Mouse (Mus musculus): ENCODE data around the gene Ston1. TPM values are rescaled to one million over a fixed set of nuclear protein-coding genes. Genes with fewer than 3 reads are reported as not detected.
A peak's percentile ranks its signal among the peaks of the same experiment; 100 is the strongest.

Gene Ston1
- polyA plus RNA-seq, 1 experiment from 2014 or later, result 5.2 TPM

- H3K36me3 ChIP-seq (ENCODE audit: control insufficient read depth, insufficient read depth, low read length), result no peaks in the 10 kb centered on the region
- H3K4me1 ChIP-seq (ENCODE audit: control insufficient read depth, insufficient read depth, low read length), result peaks cover 11% of the 10 kb centered on the region; the same call in 1 of the 2 replicates
- H3K4me2 ChIP-seq (ENCODE audit: low read depth, severe bottlenecking), result no peak overlapping the region
- no peaks in the 10 kb centered on the region for H3K27me3 ChIP-seq (ENCODE audit: control insufficient read depth, insufficient read depth, low read length)
- H3K9me3 ChIP-seq (ENCODE audit: control insufficient read depth, low read length), result no peaks in the 10 kb centered on the region
- no peak overlapping the region for H3K9ac ChIP-seq (ENCODE audit: low read length)
- WGBS, result 84% methylated on average over 4 of the region's 4 CpGs
- DNase-seq (ENCODE audit: low spot score) (no peak), ATAC-seq (ENCODE audit: insufficient number of reproducible peaks, low FRiP score, low TSS enrichment, low read depth) (no peak)
- H3K4me3 ChIP-seq (ENCODE audit: low read depth, low read length), result no peak overlapping the region
- no peak overlapping the region for H3K27ac ChIP-seq (replicated peaks; ENCODE audit: low read depth, low read length)
Measured at GRCm38 (mm10) chr17:88624386-88624785, 26.9 kb downstream of the Ston1 start.

- 93% methylated on average over 13 of the region's 13 CpGs for WGBS
- no peaks in the 10 kb centered on the region for H3K36me3 ChIP-seq (ENCODE audit: control insufficient read depth, insufficient read depth, low read length)
- no peak overlapping the region for H3K4me3 ChIP-seq (ENCODE audit: low read depth, low read length)
- H3K27ac ChIP-seq (replicated peaks; ENCODE audit: low read depth, low read length), result no peak overlapping the region
- H3K9me3 ChIP-seq (ENCODE audit: control insufficient read depth, low read length), result no peaks in the 10 kb centered on the region
- H3K4me1 ChIP-seq (ENCODE audit: control insufficient read depth, insufficient read depth, low read length), result peaks cover 11% of the 10 kb centered on the region; the same call in 1 of the 2 replicates
- no peak overlapping the region for H3K9ac ChIP-seq (ENCODE audit: low read length)
- H3K4me2 ChIP-seq (ENCODE audit: low read depth, severe bottlenecking), result no peak overlapping the region
- ATAC-seq (ENCODE audit: insufficient number of reproducible peaks, low FRiP score, low TSS enrichment, low read depth) (no peak), DNase-seq (ENCODE audit: low spot score) (no peak)
- H3K27me3 ChIP-seq (ENCODE audit: control insufficient read depth, insufficient read depth, low read length), result no peaks in the 10 kb centered on the region
Measured at GRCm38 (mm10) chr17:88625350-88625749, 27.9 kb downstream of the Ston1 start.

GRCm38 (mm10) chr17:88625931-88626330 lies 28.4 kb downstream of the Ston1 start:
- no peak for DNase-seq (ENCODE audit: low spot score)

GRCm38 (mm10) chr17:88626347-88626811 lies 28.9 kb downstream of the Ston1 start:
- 67% methylated on average over 7 of the region's 7 CpGs for WGBS
- no peak for DNase-seq (ENCODE audit: low spot score)
- no peak overlapping the region; the same call in 1 of the 2 replicates for H3K4me2 ChIP-seq (ENCODE audit: low read depth, severe bottlenecking)
- peak overlapping the region; percentile 80; the same call in 1 of the 2 replicates for H3K27ac ChIP-seq (replicated peaks; ENCODE audit: low read depth, low read length)
- ATAC-seq (ENCODE audit: insufficient number of reproducible peaks, low FRiP score, low TSS enrichment, low read depth), result peak; percentile 74; the same call in 1 of the 2 replicates
- no peaks in the 10 kb centered on the region for H3K36me3 ChIP-seq (ENCODE audit: control insufficient read depth, insufficient read depth, low read length)
- no peaks in the 10 kb centered on the region for H3K9me3 ChIP-seq (ENCODE audit: control insufficient read depth, low read length)
- H3K4me3 ChIP-seq (ENCODE audit: low read depth, low read length), result no peak overlapping the region
- no peak overlapping the region for H3K9ac ChIP-seq (ENCODE audit: low read length)
- peaks cover 11% of the 10 kb centered on the region; the same call in 1 of the 2 replicates for H3K4me1 ChIP-seq (ENCODE audit: control insufficient read depth, insufficient read depth, low read length)
- H3K27me3 ChIP-seq (ENCODE audit: control insufficient read depth, insufficient read depth, low read length), result no peaks in the 10 kb centered on the region

More at GRCm38 (mm10) chr17:88625931-88626330, 28.4 kb downstream of the Ston1 start:
- Histone ChIP-seq H3K4me1 (ENCODE audit: control insufficient read depth, insufficient read depth, low read length) (peaks cover 11% of the 10 kb centered on the region; the same call in 1 of the 2 replicates), H3K27me3 (ENCODE audit: control insufficient read depth, insufficient read depth, low read length) (no peaks in the 10 kb centered on the region), H3K36me3 (ENCODE audit: control insufficient read depth, insufficient read depth, low read length) (no peaks in the 10 kb centered on the region), H3K4me2 (ENCODE audit: low read depth, severe bottlenecking) (no peak overlapping the region), H3K9me3 (ENCODE audit: control insufficient read depth, low read length) (no peaks in the 10 kb centered on the region), H3K9ac (ENCODE audit: low read length) (no peak overlapping the region), H3K4me3 (ENCODE audit: low read depth, low read length) (no peak overlapping the region), H3K27ac (replicated peaks; ENCODE audit: low read depth, low read length) (no peak overlapping the region; the same call in 1 of the 2 replicates)
- WGBS, result 68% methylated on average over 7 of the region's 7 CpGs
- peak; percentile 51; the same call in 1 of the 2 replicates for ATAC-seq (ENCODE audit: insufficient number of reproducible peaks, low FRiP score, low TSS enrichment, low read depth)

- H3K36me3 ChIP-seq (ENCODE audit: control insufficient read depth, insufficient read depth, low read length), result no peaks in the 10 kb centered on the region
- no peak overlapping the region for H3K4me2 ChIP-seq (ENCODE audit: low read depth, severe bottlenecking)
- DNase-seq (ENCODE audit: low spot score), result no peak
- no peaks in the 10 kb centered on the region for H3K9me3 ChIP-seq (ENCODE audit: control insufficient read depth, low read length)
- WGBS, result 78% methylated on average over 7 of the region's 7 CpGs
- H3K9ac ChIP-seq (ENCODE audit: low read length), result no peak overlapping the region
- H3K4me3 ChIP-seq (ENCODE audit: low read depth, low read length), result no peak overlapping the region
- no peak overlapping the region; the same call in 1 of the 2 replicates for H3K27ac ChIP-seq (replicated peaks; ENCODE audit: low read depth, low read length)
- no peaks in the 10 kb centered on the region for H3K27me3 ChIP-seq (ENCODE audit: control insufficient read depth, insufficient read depth, low read length)
- no peak for ATAC-seq (ENCODE audit: insufficient number of reproducible peaks, low FRiP score, low TSS enrichment, low read depth)
- H3K4me1 ChIP-seq (ENCODE audit: control insufficient read depth, insufficient read depth, low read length), result peaks cover 11% of the 10 kb centered on the region; the same call in 1 of the 2 replicates
Measured at GRCm38 (mm10) chr17:88627150-88627549, 29.7 kb downstream of the Ston1 start.

- Histone ChIP-seq H3K9me3 (ENCODE audit: control insufficient read depth, low read length) (no peaks in the 10 kb centered on the region), H3K4me2 (ENCODE audit: low read depth, severe bottlenecking) (no peak overlapping the region), H3K9ac (ENCODE audit: low read length) (no peak overlapping the region), H3K27me3 (ENCODE audit: control insufficient read depth, insufficient read depth, low read length) (no peaks in the 10 kb centered on the region), H3K4me1 (ENCODE audit: control insufficient read depth, insufficient read depth, low read length) (peaks cover 11% of the 10 kb centered on the region; the same call in 1 of the 2 replicates), H3K36me3 (ENCODE audit: control insufficient read depth, insufficient read depth, low read length) (no peaks in the 10 kb centered on the region), H3K27ac (replicated peaks; ENCODE audit: low read depth, low read length) (no peak overlapping the region), H3K4me3 (ENCODE audit: low read depth, low read length) (no peak overlapping the region)
- DNase-seq (ENCODE audit: low spot score), result no peak
- ATAC-seq (ENCODE audit: insufficient number of reproducible peaks, low FRiP score, low TSS enrichment, low read depth), result no peak
- 60% methylated on average over 10 of the region's 10 CpGs for WGBS
Measured at GRCm38 (mm10) chr17:88628676-88629380, 31.3 kb downstream of the Ston1 start.

- WGBS, result 45% methylated on average over 4 of the region's 4 CpGs
- DNase-seq (ENCODE audit: low spot score), result no peak
Measured at GRCm38 (mm10) chr17:88629381-88629759, 31.9 kb downstream of the Ston1 start.

GRCm38 (mm10) chr17:88629931-88630553 lies 32.6 kb downstream of the Ston1 start:
- Histone ChIP-seq H3K4me1 (ENCODE audit: control insufficient read depth, insufficient read depth, low read length) (peaks cover 11% of the 10 kb centered on the region; the same call in 1 of the 2 replicates), H3K36me3 (ENCODE audit: control insufficient read depth, insufficient read depth, low read length) (no peaks in the 10 kb centered on the region), H3K4me2 (ENCODE audit: low read depth, severe bottlenecking) (no peak overlapping the region), H3K27me3 (ENCODE audit: control insufficient read depth, insufficient read depth, low read length) (no peaks in the 10 kb centered on the region), H3K27ac (replicated peaks; ENCODE audit: low read depth, low read length) (no peak overlapping the region), H3K9ac (ENCODE audit: low read length) (no peak overlapping the region), H3K4me3 (ENCODE audit: low read depth, low read length) (no peak overlapping the region), H3K9me3 (ENCODE audit: control insufficient read depth, low read length) (no peaks in the 10 kb centered on the region)
- no peak for DNase-seq (ENCODE audit: low spot score)
- ATAC-seq (ENCODE audit: insufficient number of reproducible peaks, low FRiP score, low TSS enrichment, low read depth), result no peak
- 37% methylated on average over 11 of the region's 11 CpGs for WGBS

More at GRCm38 (mm10) chr17:88629381-88629759, 31.9 kb downstream of the Ston1 start:
- H3K4me2 ChIP-seq (ENCODE audit: low read depth, severe bottlenecking), result no peak overlapping the region
- no peaks in the 10 kb centered on the region for H3K9me3 ChIP-seq (ENCODE audit: control insufficient read depth, low read length)
- no peaks in the 10 kb centered on the region for H3K27me3 ChIP-seq (ENCODE audit: control insufficient read depth, insufficient read depth, low read length)
- H3K27ac ChIP-seq (replicated peaks; ENCODE audit: low read depth, low read length), result no peak overlapping the region
- H3K4me1 ChIP-seq (ENCODE audit: control insufficient read depth, insufficient read depth, low read length), result peaks cover 11% of the 10 kb centered on the region; the same call in 1 of the 2 replicates
- H3K4me3 ChIP-seq (ENCODE audit: low read depth, low read length), result no peak overlapping the region
- no peak overlapping the region for H3K9ac ChIP-seq (ENCODE audit: low read length)
- H3K36me3 ChIP-seq (ENCODE audit: control insufficient read depth, insufficient read depth, low read length), result no peaks in the 10 kb centered on the region
- ATAC-seq (ENCODE audit: insufficient number of reproducible peaks, low FRiP score, low TSS enrichment, low read depth), result no peak
